Mouse (Mus musculus) erythroid progenitor cell, adult 5-6 weeks (primary cell): Measurements from ENCODE around the gene Ndufa6. TPM values are rescaled to one million over a fixed set of nuclear protein-coding genes. Genes with fewer than 3 reads are reported as not detected.
"Not testable (repeated sequence)": the region's sequence is repeated elsewhere in the genome, so short reads cannot be mapped to it uniquely, and the experiment has no call there.

ENCODE experiments used
- ATAC-seq: replicated peaks from 2 replicates; pipeline ENCODE4 v1.8.0; 2016; ENCODE audit warnings: moderate number of reproducible peaks, mild to moderate bottlenecking, moderate TSS enrichment, inconsistent platforms; ENCODE audit not compliant: poor library complexity, low FRiP score, severe bottlenecking
- total RNA-seq, 2 experiments: library from RNA; stranded (forward) in 1 of 2; stranded (reverse) in 1 of 2; fragments of 150-400 nt in 1 of 2; fragments of 186-747, 209-891 nt in 1 of 2; gene quantifications; 2 replicates each; pipeline versions ENCODE4 v1.2.3 to v1.2.4; 2015 to 2017; ENCODE audit warnings: low replicate concordance in 2 of 2

Gene Ndufa6
- total RNA-seq (2015; ENCODE audit: low replicate concordance), result 91.4 and 203 TPM in 2 replicates
- total RNA-seq (2017; ENCODE audit: low replicate concordance), result 31.5 and 64.6 TPM in 2 replicates

DNA sequence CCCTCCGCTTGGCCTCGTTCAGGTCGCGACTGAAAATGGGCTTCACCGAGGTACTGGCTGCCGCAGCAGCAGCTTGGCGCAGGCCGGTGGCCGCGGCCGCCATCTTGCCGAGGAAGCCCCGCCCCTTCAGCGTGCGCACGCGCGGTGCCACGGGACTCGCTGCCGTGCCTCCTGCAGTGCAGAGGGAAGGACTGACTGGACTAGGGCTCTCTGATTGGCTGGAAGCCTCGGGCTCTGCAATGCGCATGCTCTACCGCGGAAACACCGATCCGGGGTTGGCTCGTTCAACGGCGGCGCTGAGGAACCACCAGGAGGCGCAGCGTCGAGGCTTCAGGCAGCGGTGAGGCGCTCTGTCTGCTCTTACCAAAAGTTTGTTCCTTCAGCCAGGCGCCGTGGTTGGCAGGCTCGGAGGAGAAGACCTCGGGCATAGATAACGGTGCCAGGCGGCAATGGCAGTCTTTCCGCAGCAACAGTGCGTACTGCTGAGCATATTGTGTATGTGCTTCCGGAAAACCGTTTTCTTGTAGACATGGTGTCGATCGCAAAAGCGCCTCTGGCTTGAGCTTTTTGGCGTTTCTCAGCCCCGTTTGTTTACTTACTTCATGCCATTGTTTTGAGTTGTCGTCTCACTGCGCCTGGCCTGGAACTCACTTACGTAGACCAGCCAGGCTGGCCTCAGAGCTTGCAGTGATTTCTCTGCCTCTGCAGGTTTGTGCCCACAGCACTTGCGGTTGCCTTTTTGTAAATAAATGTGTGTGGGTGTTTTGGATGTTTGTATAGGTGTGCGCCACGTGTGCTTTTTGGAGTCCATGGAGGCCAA, at the start of gene Ndufa6:
TSS of gene Ndufa6 (minus strand) at position 197 of the 820 bp plus-strand sequence.
- peak; percentile 95 for ATAC-seq

DNA sequence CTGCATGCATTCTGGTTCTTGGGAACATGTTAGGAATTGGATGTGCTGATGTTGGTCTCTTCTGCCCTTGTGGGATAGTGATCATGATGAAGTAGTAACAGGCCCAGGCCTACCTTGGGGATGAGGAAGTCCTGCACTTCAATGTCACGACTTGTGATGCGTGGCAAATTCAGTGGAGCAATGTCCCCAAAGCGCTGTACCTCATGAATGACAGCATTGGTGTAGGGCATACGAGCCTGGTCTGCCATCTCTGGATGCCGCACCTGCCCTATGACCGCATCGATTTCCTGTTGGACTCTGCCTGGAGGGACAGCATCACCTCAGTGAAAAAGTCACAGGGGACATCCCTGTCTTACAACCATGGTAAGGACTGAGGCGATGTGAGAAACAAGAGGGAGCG, 49.5 kb upstream of the Ndufa6 start:
- no peak for ATAC-seq

DNA sequence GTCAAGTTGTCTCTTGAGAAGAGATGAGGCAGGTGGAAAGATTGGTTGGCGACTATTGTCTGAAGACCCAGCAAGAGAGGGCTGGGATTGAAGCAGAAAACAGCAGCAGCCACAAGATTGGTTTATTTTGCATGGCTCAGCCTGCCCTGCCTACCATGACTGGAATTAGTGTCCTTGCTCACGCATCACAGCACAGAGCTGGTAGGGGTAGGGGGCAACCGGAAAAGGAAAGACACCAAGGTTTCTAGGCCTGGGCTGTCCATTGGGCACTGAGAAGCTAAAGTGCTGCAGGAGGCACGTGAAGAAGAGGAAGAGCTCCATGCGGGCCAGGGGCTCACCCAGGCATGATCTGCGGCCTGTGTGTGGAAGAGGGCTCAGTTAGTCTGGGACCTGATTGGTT, 48.6 kb upstream of the Ndufa6 start:
- ATAC-seq, result no peak

DNA sequence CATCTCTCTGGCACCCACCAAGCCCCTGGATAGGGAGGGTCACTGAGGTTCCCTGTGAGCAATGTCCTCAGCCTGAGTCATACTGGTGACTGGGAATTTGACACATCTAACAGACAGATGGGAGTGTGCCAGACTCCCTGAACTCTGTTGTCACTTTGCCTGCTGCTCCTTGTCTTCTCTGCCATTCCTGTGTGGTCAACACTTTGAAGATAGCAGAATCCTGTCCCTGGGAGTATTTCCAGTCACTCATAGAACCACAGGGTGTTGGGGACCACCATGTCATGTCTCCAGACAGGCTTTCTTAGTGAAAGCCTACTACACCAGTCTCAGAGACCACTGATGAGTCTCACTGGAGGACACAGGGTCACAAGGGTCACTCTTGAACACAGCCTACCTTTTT, 48.0 kb upstream of the Ndufa6 start:
- no peak for ATAC-seq

DNA sequence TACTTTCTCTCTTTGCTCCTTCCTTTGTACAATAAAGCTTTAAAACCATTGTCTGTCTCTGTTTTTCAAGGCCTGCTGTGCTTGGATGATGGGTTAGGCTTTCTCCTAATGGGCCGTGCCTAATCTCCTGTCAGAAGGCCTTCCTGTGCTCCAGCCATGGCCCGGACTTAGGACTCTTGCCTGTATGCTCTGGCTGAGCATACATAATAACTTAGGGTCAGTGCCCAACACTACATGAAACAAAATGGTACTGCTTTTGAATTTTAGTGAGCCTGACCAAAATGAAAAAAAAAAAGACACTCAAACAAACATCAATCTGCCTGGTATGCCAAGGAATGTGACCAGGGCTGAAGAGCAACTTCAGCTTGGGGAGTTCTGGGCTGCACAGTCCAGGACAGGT, 47.4 kb upstream of the Ndufa6 start:
- ATAC-seq, result no peak

- not testable (repeated sequence) for ATAC-seq
Measured at GRCm38 (mm10) chr15:82395955-82396354, 41.8 kb upstream of the Ndufa6 start.

DNA sequence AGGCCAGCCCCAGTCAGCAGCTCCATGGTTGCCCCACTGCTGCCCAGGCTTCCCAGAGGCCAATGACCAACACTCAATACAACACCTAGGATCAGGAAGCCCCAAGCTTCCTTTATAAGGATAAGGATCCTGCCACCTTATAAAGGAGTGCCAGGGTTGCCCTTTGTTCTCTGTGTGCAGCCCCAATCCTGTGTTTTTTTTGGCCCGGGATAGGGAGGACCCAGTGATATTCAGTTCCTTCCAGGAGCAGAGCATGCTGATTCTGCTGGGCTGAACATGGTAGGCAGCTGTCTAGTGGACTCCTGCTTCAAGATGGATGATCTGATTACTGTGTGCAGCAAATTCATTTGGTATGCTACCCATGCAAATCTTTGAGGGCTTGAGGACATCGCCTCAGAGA, 39.8 kb upstream of the Ndufa6 start, which contains the start of gene Cyp2d11:
TSS of gene Cyp2d11 (minus strand) at position 101 of the 400 bp plus-strand sequence.
- ATAC-seq, result not testable (repeated sequence)

- ATAC-seq, result not testable (repeated sequence)
Measured at GRCm38 (mm10) chr15:82389916-82390315, 35.8 kb upstream of the Ndufa6 start.

DNA sequence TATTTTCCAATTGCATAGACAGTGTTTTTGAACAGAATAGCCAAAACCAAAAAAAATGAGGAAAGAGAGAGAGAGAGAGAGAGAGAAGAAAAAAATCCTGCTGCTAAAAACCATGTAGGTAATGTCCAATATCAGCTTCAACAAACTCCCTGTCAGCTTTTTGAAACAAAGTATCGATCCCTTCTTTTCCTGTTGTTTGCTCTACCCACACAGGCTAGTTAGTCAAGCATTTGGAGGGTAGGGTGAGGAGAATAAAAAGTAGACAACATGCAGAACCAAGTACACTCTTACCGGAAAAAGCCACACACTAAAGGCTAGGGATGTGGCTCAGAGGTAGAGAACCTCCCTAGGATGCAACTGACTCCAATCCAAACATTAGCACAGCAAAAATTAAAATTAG, 31.6 kb upstream of the Ndufa6 start:
- ATAC-seq, result no peak

- no peak for ATAC-seq
Measured at GRCm38 (mm10) chr15:82382441-82382840, 28.3 kb upstream of the Ndufa6 start.

DNA sequence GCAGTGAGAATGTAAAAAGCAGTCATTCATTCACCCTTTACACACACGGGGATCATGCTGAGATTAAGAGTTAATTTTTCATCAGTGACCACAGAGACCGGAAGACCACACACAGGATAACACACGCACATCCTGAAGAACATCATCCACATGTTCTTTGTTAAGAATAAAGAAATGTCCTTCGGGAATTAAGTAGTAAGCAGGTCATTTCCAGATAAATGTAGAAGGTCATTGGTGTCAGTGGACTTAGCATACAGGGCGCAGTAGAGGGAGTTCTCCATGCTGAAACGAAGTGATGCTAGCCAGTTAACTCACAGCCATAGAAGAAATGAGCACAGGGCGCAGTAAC, 26.6 kb upstream of the Ndufa6 start:
- ATAC-seq, result no peak

GRCm38 (mm10) chr15:82379871-82380713, 26.0 kb upstream of the Ndufa6 start, which contains the start of gene Cyp2d22:
Gene Cyp2d22, minus strand, starts transcription at chr15:82380260.
- ATAC-seq, result no peak; the same call in 1 of the 2 replicates

DNA sequence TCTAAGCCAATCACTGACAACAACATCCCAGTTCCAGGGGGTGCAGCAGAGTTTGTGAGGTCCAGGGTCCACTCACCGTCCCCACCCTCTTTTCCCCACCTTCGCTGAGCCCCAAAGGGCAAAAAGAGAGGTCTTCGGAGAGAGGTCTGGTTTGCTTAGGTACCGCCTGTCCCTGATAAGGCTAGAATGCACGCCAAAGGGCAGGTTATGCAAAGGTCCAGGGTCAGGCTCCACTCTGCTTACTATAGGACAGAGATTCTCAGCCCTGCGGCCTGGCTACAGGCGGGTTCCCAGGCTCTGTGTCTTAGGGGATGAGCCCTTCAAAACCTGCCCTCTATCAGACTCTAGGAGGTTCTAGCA, 25.4 kb upstream of the Ndufa6 start:
- no peak for ATAC-seq

DNA sequence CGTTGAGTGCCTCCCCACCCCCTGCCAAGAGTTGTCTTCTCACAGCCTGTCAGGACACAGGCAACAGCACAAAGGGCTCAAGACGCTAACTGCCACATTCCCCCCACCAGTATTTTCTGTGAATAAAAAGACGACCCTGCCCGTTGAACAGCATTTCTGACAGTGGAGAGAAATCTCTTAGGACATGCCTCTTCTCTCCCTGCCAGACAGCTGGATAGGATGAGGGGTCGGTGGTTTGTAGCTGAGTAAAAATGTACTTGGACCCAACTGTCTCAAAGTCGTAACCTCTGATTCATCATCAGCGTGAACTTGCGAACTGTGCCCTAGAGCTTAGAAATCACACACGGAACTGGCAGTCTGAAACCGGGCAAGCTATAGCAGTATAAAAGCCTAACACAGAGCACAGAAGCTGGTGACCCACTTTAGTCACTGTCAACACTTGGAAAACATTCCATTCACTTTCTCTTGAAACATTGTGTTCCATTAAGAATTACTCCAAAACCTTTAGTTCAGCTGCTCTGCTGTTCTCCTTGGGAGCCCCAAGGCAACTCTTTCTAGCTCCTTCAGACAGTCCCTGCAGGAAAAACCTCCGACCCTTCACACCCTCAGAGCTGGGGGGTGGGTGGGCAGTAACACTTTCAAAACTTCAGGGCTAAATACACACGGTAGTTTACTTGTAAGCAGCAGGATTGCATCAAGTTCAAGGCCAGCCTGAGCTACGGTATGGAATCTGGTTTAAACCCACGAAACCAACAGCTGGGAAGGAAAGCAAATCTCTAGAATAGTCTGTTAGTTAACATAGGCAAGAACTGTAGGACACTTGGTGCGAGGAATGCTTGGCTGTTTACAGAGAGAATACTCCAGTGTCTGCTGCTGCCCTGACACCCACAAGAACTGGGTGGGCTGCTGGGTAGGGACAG, 24.4 kb upstream of the Ndufa6 start:
- no peak for ATAC-seq

GRCm38 (mm10) chr15:82377701-82378100, 23.6 kb upstream of the Ndufa6 start:
- no peak for ATAC-seq

DNA sequence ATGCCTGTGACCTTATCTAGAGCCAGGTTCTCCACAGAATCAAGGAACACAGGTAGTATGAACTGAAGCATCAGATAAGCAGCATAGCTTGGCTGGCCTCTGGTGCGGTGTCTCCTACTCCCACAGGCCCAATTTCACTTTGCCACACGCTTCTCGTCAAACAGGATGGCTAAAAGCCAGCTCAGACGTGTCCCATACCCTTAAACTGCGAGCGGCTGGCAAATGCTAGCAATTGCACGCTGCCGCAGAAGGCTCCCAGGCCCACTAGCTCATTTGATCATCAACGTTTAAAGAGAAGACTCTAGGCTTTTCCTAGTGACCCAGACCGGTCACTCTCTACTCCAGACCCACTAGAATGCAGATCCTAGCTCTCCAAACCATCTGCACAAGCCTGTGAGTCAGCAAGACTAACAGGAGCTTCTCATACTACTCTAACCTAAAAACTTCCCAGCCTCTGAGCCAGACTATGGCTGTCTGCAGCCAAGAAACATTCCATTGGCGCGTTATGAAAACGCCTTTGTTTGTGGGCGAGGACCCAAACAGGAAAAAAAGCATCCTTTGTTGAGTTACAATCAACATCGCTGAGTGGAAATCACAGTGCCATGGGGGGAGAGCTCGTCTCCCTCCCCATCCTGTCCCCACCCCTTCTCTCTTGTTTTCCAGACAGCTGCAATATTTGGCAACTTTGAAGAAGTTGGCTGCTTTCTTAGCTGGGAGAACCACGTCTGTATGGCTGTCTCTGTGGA, 22.4 kb upstream of the Ndufa6 start:
- ATAC-seq, result no peak

- no peak for ATAC-seq
Measured at GRCm38 (mm10) chr15:82375855-82376254, 21.7 kb upstream of the Ndufa6 start.

DNA sequence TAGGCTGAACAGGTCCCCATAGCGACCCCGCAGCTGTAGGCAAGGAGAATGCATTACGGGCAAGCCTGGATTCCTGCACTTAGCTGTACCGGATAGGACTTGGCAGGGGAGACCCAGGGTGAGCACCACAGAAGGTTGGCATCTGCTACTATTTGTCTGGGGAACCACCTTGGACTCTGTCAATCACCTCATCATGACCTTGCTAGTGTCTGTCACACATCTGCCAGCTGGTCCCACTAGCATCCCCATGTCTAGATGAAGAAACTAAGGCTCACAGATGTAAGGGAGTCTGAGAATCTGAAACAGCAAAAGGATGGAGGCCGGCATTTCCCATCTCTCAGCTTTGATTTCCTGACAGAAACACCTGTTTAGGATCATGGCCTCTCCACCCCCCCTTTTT, 20.3 kb upstream of the Ndufa6 start:
- ATAC-seq, result no peak

DNA sequence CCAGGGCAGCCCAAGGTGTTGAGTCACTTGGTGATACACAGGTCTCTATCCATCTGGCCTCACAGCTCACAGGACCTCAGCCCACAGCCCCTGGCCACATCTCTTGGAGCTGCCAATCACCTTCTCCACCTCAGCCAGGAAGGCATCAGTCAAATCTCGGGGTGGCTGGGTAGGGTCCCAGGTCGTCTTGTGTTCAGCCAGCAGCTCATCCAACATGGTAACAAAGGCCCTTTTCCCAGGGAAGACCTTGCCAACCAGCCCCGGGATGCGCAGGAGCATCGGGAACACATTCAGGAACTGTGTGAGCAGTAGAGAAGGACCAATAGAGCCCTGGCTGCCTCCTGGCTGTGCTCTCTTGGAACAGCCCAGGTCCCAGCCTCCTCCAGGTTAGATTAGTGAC, 18.9 kb upstream of the Ndufa6 start:
- no peak for ATAC-seq
